Mouse (Mus musculus) WW6 (cell line): ENCODE results near the gene Orc5.
"Not testable (repeated sequence)": the region's sequence is repeated elsewhere in the genome, so short reads cannot be mapped to it uniquely, and the experiment has no call there.

ENCODE experiments used
- DNase-seq: peaks from one replicate; pipeline ENCODE4 v3.0.0-alpha.2; 2013; ENCODE audit warnings: low read depth, low spot score

Orc5 gene

GRCm38 (mm10) chr5:22536695-22537094, 13.5 kb downstream of the Orc5 start:
- no peak for DNase-seq

GRCm38 (mm10) chr5:22532571-22532970, 17.7 kb downstream of the Orc5 start:
- no peak for DNase-seq

GRCm38 (mm10) chr5:22522612-22523011, 27.6 kb downstream of the Orc5 start:
- DNase-seq: no peak

- no peak for DNase-seq
These were observed 30.5 kb downstream of the Orc5 start for GRCm38 (mm10) chr5:22519708-22520107.

- not testable (repeated sequence) for DNase-seq
These were observed 34.5 kb downstream of the Orc5 start for GRCm38 (mm10) chr5:22515745-22516144.

GRCm38 (mm10) chr5:22514231-22514630, 36.0 kb downstream of the Orc5 start:
- not testable (repeated sequence) for DNase-seq

- not testable (repeated sequence) for DNase-seq
These were observed 37.6 kb downstream of the Orc5 start for GRCm38 (mm10) chr5:22512579-22512978.

GRCm38 (mm10) chr5:22511824-22512223, 38.4 kb downstream of the Orc5 start:
- no peak for DNase-seq

- DNase-seq: no peak
These were observed 41.7 kb downstream of the Orc5 start for GRCm38 (mm10) chr5:22508560-22508959.

- no peak for DNase-seq
These were observed 50.8 kb downstream of the Orc5 start for GRCm38 (mm10) chr5:22499437-22499836.

- DNase-seq: no peak
These were observed 59.1 kb downstream of the Orc5 start for GRCm38 (mm10) chr5:22491088-22491487.

- DNase-seq: peak; percentile 22
These were observed 61.1 kb downstream of the Orc5 start for GRCm38 (mm10) chr5:22489091-22489490.

GRCm38 (mm10) chr5:22486601-22487206, 63.5 kb downstream of the Orc5 start:
- no peak for DNase-seq

GRCm38 (mm10) chr5:22485764-22486163, 64.5 kb downstream of the Orc5 start:
- no peak for DNase-seq

- DNase-seq: no peak
These were observed 67.7 kb downstream of the Orc5 start for GRCm38 (mm10) chr5:22482567-22482966.

GRCm38 (mm10) chr5:22472445-22472844, 77.8 kb downstream of the Orc5 start:
- not testable (repeated sequence) for DNase-seq

GRCm38 (mm10) chr5:22471243-22471642, 79.0 kb downstream of the Orc5 start:
- no peak for DNase-seq

GRCm38 (mm10) chr5:22452871-22453661, 97.2 kb downstream of the Orc5 start:
- DNase-seq: no peak

- no peak for DNase-seq
These were observed 97.8 kb downstream of the Orc5 start for GRCm38 (mm10) chr5:22452452-22452851.

- DNase-seq: no peak
These were observed 98.5 kb downstream of the Orc5 start for GRCm38 (mm10) chr5:22451764-22452163.

GRCm38 (mm10) chr5:22449492-22449891, 100.7 kb downstream of the Orc5 start:
- DNase-seq: no peak
